Mouse (Mus musculus) stomach, embryonic 14.5 days (tissue): ENCODE results near the gene Cebpa. TPM values are rescaled to one million over a fixed set of nuclear protein-coding genes. Genes with fewer than 3 reads are reported as not detected.

Experiments
- ATAC-seq: fragments of 200-750 bp; cut with Nextera tagmentation; 2 replicates; pipeline ENCODE4 v1.8.0; 2017; ENCODE audit warnings: low read depth, moderate TSS enrichment; ENCODE audit not compliant: insufficient number of reproducible peaks, insufficient read depth, low FRiP score
- H3K27ac ChIP-seq: fragments of 300-500 bp; sonication (generic); 2 replicates; pipeline ENCODE4 v1.5.1; 2014; ENCODE audit warnings: mild to moderate bottlenecking, low read length, moderate library complexity, mixed read lengths
- H3K27me3 ChIP-seq: fragments of 300-500 bp; sonication (generic); 2 replicates; pipeline ENCODE4 v1.6.1; 2014; ENCODE audit warnings: low read length, control low read depth, mixed read lengths; ENCODE audit not compliant: control insufficient read depth, insufficient read depth
- H3K36me3 ChIP-seq: fragments of 300-500 bp; sonication (generic); 2 replicates; pipeline ENCODE4 v1.6.1; 2014; ENCODE audit warnings: mild to moderate bottlenecking, control low read depth, low read length, moderate library complexity, mixed read lengths; ENCODE audit not compliant: control insufficient read depth, insufficient read depth
- H3K4me1 ChIP-seq: fragments of 300-500 bp; sonication (generic); 2 replicates; pipeline ENCODE4 v1.6.1; 2014; ENCODE audit warnings: low read length, control low read depth, mixed read lengths; ENCODE audit not compliant: control insufficient read depth, insufficient read depth
- H3K4me2 ChIP-seq: fragments of 300-500 bp; sonication (generic); replicated peaks from 2 replicates; pipeline ENCODE4 v1.6.1; 2014; ENCODE audit warnings: low read depth, low read length, control low read depth
- H3K4me3 ChIP-seq: fragments of 300-500 bp; sonication (generic); 2 replicates; pipeline ENCODE4 v1.5.1; 2014; ENCODE audit warnings: low read depth, low read length, control low read depth
- H3K9ac ChIP-seq: fragments of 300-500 bp; sonication (generic); replicated peaks from 2 replicates; pipeline ENCODE4 v1.6.1; 2014; ENCODE audit warnings: low read depth, mild to moderate bottlenecking, control low read depth, low read length, moderate library complexity, mixed read lengths
- H3K9me3 ChIP-seq: fragments of 300-500 bp; sonication (generic); 2 replicates; pipeline ENCODE4 v1.6.1; 2016; ENCODE audit warnings: low read depth, low read length, control low read depth; ENCODE audit not compliant: control insufficient read depth
- WGBS: fragments of 180-500 bp; shearing (Covaris S2); extraction: QIAGEN DNeasy Blood & Tissue Kit; methylation state at CpG from one replicate; pipeline ENCODE4 v1.1.7; 2014; 5-methylcytosine and 5-hydroxymethylcytosine counted together
- polyA plus RNA-seq: library from polyadenylated mRNA; unstranded; fragments of >200 nt; fragmentation: Nextera tagmentation; extraction: Ambion mirVana; gene quantifications from 2 replicates; pipeline ENCODE4 v1.2.1, GENCODE M21; 2014

Gene Cebpa
- polyA plus RNA-seq, 1 experiment from 2014 or later, result 3.7 TPM

DNA sequence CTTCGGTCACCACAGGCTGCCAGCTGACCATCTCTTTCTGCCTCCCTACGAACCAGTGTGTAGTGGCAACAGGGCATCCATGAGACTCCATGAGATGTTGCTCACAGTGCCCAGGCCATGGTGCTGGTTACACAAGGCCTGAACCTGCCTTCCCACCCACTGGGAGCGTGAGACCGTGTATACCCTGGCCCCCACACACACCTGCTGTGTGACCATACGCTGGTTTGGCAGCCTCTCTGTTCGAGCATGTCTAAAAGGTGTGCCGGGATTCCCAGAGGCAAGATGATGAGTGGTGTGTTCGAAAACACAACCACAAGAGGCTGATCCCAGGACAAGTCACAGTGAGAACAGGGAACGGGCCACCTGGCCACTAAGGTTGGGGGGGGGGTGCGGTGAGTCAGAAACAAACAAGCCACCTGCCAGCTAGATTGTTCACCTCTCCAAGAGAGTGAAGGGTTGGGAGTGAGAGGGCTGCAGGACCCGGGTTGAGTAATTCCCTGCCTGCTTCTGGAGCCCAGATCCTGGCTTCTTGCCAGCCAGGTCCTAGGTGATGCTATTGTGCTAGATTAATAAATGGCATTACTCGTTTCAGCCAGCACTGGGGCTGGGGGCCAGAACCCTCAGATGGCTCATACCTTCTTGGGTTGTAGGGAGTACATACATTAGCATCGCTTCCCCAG, 11.1 kb downstream of the Cebpa start:
- no peak overlapping the region for H3K4me3 ChIP-seq
- 0 out of 2 replicates have a peak, but pooled peaks have one; percentile 35 for ATAC-seq
- WGBS, result 76% methylated on average over 13 of the region's 13 CpGs
- no peaks in the 10 kb centered on the region for H3K27me3 ChIP-seq
- no peaks in the 10 kb centered on the region; the same call in 1 of the 2 replicates for H3K4me1 ChIP-seq
- H3K9ac ChIP-seq, result no peak overlapping the region
- no peaks in the 10 kb centered on the region for H3K9me3 ChIP-seq
- H3K27ac ChIP-seq, result no peak overlapping the region
- H3K36me3 ChIP-seq, result no peaks in the 10 kb centered on the region
- H3K4me2 ChIP-seq, result no peak overlapping the region

- no peak for ATAC-seq
- WGBS, result 91% methylated on average over 5 of the region's 5 CpGs
- Histone ChIP-seq H3K4me1 (no peaks in the 10 kb centered on the region; the same call in 1 of the 2 replicates), H3K4me3 (no peak overlapping the region), H3K36me3 (no peaks in the 10 kb centered on the region), H3K27me3 (no peaks in the 10 kb centered on the region), H3K4me2 (no peak overlapping the region), H3K27ac (no peak overlapping the region), H3K9me3 (no peaks in the 10 kb centered on the region), H3K9ac (no peak overlapping the region)
Observed at GRCm38 (mm10) chr7:35130888-35131287, 11.8 kb downstream of the Cebpa start.

GRCm38 (mm10) chr7:35131601-35132000, 12.5 kb downstream of the Cebpa start:
- Histone ChIP-seq H3K9me3 (no peaks in the 10 kb centered on the region), H3K9ac (no peak overlapping the region), H3K4me3 (no peak overlapping the region), H3K36me3 (no peaks in the 10 kb centered on the region), H3K27ac (no peak overlapping the region), H3K4me1 (no peaks in the 10 kb centered on the region; the same call in 1 of the 2 replicates), H3K4me2 (no peak overlapping the region), H3K27me3 (no peaks in the 10 kb centered on the region)
- no peak for ATAC-seq
- WGBS, result 97% methylated on average over 9 of the region's 9 CpGs

DNA sequence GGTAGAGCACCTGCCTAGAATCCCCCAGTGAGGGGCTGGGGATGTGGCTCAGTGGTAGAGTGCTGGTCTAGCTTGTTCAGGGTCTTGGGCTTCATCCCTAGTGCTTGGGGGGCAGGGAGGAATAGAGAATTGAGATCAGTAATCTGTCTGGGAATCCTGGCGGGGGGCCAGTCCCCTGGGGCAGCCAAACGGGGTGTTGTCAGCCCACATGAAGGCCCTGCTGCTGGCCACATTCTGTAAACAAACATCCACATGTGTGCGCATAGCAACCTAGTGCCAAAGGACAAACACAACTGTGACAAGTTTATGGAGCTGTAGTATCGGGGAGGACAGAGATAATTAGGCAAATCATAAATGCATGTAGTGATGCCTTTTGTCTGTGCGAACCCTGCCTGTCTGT, 15.5 kb downstream of the Cebpa start:
- ATAC-seq, result no peak
- WGBS, result 25% methylated on average over 5 of the region's 5 CpGs

DNA sequence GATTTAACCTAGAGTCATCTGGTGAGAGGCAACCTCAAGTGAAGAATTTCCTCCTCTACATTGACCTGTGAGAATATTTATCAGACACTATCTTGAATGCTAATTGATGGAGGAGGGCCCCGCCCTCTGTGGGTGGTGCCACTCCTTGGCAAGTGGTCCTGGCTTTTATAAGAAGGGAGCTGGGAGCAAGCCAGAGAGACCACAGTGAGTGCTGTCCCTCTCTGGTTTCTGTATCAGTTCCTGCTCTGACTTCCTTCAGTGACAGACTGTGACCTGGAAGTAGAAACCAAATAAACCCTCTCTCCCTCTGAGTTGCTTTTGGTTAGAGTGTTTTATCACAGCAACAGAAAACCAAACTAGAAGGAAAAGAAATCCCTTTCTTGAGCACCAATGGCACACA, 18.4 kb downstream of the Cebpa start:
- 78% methylated on average over 1 of the region's 1 CpGs for WGBS
- Histone ChIP-seq H3K4me1 (0 out of 2 replicates have a peak, but pooled peaks cover 5% of the 10 kb centered on the region), H3K4me2 (no peak overlapping the region), H3K9ac (no peak overlapping the region), H3K4me3 (no peak overlapping the region), H3K36me3 (no peaks in the 10 kb centered on the region), H3K27ac (no peak overlapping the region), H3K27me3 (no peaks in the 10 kb centered on the region), H3K9me3 (no peaks in the 10 kb centered on the region)
- no peak for ATAC-seq

More for the DNA sequence above, 15.5 kb downstream of the Cebpa start:
- Histone ChIP-seq H3K9me3 (no peaks in the 10 kb centered on the region), H3K27me3 (no peaks in the 10 kb centered on the region), H3K4me1 (no peaks in the 10 kb centered on the region), H3K4me3 (no peak overlapping the region), H3K9ac (no peak overlapping the region), H3K36me3 (no peaks in the 10 kb centered on the region), H3K27ac (no peak overlapping the region), H3K4me2 (no peak overlapping the region)

DNA sequence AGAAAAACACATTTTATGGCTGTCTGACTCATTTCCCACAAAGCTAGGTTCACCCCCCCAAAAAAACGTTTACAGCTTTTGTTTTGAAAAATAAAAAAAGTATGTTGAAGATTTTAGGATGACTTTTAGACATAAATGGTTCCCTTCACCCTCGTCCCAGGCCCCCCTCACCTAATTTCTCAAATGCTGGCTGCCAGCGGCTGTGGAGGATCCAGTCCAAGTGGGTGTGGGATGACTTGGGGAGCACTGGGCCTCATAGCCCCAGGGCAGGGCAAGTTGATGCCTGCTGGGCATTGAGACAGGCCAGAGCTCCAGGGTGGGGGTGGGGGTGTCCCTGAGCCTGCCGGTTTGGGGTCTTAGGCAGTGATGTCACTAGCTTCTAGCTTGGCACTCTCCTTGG, 19.4 kb downstream of the Cebpa start:
- H3K27me3 ChIP-seq, result no peaks in the 10 kb centered on the region
- no peak overlapping the region for H3K9ac ChIP-seq
- ATAC-seq, result no peak
- H3K9me3 ChIP-seq, result no peaks in the 10 kb centered on the region
- H3K4me3 ChIP-seq, result no peak overlapping the region
- H3K36me3 ChIP-seq, result no peaks in the 10 kb centered on the region
- no peak overlapping the region for H3K4me2 ChIP-seq
- H3K4me1 ChIP-seq, result 0 out of 2 replicates have a peak, but pooled peaks cover 5% of the 10 kb centered on the region
- WGBS, result 63% methylated on average over 4 of the region's 4 CpGs
- H3K27ac ChIP-seq, result no peak overlapping the region

DNA sequence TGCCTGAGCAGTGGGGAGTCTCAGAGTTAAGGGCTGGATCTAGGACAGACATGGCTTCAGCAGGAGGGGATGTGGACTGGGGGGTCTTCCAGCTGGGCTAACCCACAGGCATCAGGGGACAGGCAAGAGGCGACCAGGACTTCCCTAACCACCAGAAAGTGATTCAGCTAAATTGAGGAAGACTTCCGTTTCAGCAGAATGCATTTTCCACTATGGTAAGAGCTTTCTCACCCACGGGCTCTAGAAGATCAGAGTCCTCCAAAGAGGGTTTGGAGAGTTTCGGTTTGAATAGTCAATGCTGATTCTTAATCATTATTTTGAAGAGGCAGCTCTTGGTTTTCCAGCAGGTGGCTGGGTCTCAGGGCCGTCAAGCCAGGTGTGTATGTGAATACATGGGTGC, 20.8 kb downstream of the Cebpa start:
- no peaks in the 10 kb centered on the region for H3K36me3 ChIP-seq
- H3K4me3 ChIP-seq, result no peak overlapping the region
- H3K27me3 ChIP-seq, result no peaks in the 10 kb centered on the region
- no peak overlapping the region for H3K4me2 ChIP-seq
- no peaks in the 10 kb centered on the region for H3K9me3 ChIP-seq
- WGBS, result 81% methylated on average over 5 of the region's 5 CpGs
- ATAC-seq, result no peak
- no peak overlapping the region for H3K27ac ChIP-seq
- H3K4me1 ChIP-seq, result 0 out of 2 replicates have a peak, but pooled peaks cover 5% of the 10 kb centered on the region
- no peak overlapping the region for H3K9ac ChIP-seq

DNA sequence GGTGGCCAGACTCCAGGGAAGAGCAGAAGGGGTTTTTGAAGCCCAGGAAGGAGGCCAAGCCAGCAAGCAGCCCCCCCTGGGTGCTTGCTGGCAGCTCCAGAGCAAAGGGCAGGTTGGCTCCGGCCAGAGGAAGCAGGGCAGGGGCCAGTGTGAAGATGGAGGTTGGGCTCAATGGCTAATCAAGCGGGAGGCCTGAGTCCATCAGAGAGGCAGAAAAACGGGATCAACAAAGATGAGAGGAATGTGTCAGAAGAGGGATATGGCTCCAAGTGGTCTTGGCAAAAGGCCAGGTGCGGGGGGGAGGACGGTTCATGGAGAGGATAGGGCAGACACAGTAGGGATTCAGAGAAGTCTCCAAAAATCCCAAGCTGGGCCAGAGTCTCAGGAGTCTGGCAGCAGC, 22.4 kb downstream of the Cebpa start:
- Histone ChIP-seq H3K4me3 (no peak overlapping the region), H3K27me3 (no peaks in the 10 kb centered on the region), H3K27ac (no peak overlapping the region), H3K9ac (no peak overlapping the region), H3K9me3 (no peaks in the 10 kb centered on the region), H3K4me2 (no peak overlapping the region), H3K4me1 (0 out of 2 replicates have a peak, but pooled peaks cover 5% of the 10 kb centered on the region), H3K36me3 (no peaks in the 10 kb centered on the region)
- WGBS, result 30% methylated on average over 5 of the region's 5 CpGs
- no peak for ATAC-seq

GRCm38 (mm10) chr7:35142522-35142921, 23.4 kb downstream of the Cebpa start:
- Histone ChIP-seq H3K9me3 (no peaks in the 10 kb centered on the region), H3K4me2 (no peak overlapping the region), H3K4me1 (0 out of 2 replicates have a peak, but pooled peaks cover 5% of the 10 kb centered on the region), H3K9ac (no peak overlapping the region), H3K36me3 (no peaks in the 10 kb centered on the region), H3K4me3 (no peak overlapping the region), H3K27me3 (no peaks in the 10 kb centered on the region), H3K27ac (no peak overlapping the region)
- ATAC-seq, result no peak
- 71% methylated on average over 8 of the region's 8 CpGs for WGBS
